Mouse (Mus musculus) regulatory T cell (primary cell): ENCODE results near the gene Gm20695.
"Not testable (repeated sequence)": the region's sequence is repeated elsewhere in the genome, so short reads cannot be mapped to it uniquely, and the experiment has no call there.

Experiments
- in situ Hi-C: fragments of 300-600 bp; cut with MboI, MseI; formaldehyde crosslinking; loops from one replicate; pipeline ENCODE4 v1.15.1; 2025; ENCODE audit warnings: high pct_unique_total_duplicates

Gene Gm20695

GRCm38 (mm10) chr16:3884201-3885064 lies at the start of gene Gm20695, which contains the start of gene Zfp597:
Gm20695 (plus strand) TSS chr16:3884648.
Zfp597 (minus strand) TSS chr16:3884561.
- in situ Hi-C loops: no loop called here

- in situ Hi-C loops: no loop called here
Measured at GRCm38 (mm10) chr16:3835461-3835860, 49.0 kb upstream of the Gm20695 start.

DNA sequence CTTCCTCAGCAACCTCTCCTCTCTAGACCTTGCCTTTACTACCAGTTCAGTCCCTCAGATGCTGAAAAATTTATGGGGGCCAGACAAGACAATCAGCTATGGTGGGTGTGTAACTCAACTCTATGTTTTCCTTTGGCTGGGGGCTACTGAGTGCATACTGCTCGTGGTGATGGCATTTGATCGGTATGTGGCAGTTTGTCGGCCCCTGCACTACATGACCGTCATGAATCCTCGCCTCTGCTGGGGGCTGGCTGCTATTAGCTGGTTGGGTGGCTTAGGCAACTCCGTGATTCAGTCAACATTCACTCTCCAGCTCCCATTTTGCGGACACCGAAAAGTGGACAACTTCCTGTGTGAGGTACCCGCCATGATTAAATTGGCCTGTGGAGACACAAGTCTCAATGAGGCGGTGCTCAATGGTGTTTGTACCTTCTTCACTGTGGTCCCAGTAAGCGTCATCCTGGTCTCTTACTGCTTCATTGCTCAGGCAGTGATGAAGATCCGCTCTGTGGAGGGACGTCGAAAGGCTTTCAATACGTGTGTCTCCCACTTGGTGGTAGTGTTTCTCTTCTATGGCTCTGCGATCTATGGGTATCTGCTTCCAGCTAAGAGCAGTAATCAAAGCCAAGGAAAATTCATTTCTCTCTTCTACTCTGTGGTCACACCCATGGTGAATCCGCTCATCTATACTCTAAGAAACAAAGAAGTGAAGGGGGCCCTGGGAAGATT lies 45.1 kb upstream of the Gm20695 start:
- in situ Hi-C loops: no loop called here

DNA sequence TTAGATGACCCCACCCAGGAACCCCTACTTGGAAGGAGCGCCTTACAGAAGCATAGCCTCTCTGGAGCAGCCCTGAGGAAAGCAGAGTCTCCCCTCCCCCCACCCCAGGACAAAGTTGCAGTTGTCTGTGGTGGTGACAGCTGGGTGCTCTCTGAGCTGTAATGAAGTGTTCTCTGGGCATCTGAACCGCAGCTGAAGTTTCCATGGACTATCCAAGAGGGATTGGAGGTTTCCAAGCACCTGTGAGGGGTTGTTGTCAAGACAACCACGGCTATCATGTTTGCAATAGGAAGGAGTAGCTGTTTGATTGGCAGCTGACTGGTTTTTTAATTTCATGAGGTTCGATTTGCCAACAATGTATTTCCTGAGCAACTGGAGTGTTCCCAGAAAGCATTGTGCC lies 41.5 kb upstream of the Gm20695 start:
- in situ Hi-C loops: no loop called here

DNA sequence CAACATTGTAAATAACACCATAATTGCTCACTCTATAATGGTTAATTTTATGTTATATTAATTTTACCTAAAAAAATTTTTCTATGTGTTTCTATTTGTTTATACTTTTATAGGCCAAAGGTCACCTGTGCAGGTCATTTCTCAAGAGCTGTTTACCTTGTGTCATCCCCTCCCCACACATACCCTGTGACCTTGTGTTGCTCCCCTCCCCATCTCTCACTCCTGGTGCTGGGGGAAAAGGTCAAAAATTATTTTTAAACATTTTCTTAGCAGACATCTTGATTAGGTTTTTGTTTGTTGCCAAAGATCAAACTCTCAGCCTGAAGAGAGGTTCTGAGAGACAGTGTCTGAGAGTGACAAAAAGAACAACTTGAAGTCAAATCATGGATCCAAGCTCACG lies 40.7 kb upstream of the Gm20695 start:
- in situ Hi-C loops: no loop called here

DNA sequence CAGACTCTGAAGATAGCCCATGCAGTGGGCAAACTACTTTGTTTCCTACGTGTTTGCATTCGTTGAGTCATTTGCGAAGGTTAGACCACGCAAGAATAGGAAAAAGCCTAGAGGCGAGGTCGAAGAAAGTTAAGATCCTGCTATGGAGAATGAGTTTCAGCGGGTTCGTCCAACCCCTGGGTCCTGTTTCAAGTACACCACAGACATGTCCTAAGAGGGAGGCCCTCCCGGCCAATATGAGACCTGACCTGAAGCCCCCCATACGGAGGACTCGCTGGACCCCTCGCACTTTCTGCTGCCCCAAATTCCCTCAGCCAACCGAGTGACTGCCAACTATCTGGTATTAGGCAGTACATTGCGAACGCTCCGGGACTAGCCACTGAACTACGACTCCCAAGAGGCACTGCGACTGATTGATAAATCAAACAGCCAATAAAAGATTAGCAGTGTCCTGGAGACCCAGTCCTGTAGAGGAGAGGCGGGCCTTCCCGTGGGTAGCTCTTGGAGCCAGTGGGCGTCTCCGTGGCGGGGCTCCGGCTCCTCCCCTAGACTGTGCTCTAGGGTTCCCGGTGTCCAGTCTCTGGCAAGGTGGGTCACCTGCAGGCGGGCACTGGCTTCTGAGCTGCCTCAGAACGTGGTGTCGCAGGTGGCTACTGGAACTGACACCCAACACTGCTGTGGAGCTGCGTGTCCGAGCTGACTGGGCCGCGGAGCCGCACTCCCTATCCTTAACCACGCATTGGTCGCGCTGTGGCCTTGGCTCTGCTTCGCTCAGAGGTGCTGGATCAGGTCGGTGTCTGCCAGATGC lies 37.5 kb upstream of the Gm20695 start, which contains the start of gene Zfp174:
Gene Zfp174, plus strand, starts transcription at position 558 of the 808 bp plus-strand sequence.
- in situ Hi-C loops: loop anchor here (5.0 kb wide), 1 partner anchor 105 kb away; the partner anchor contains the start of gene Zfp263

GRCm38 (mm10) chr16:3847871-3848270 lies 36.6 kb upstream of the Gm20695 start:
- in situ Hi-C loops: loop anchor here (5.0 kb wide), 1 partner anchor 106 kb away; the partner anchor contains the start of gene Zfp263

- in situ Hi-C loops: loop anchor here (5.0 kb wide), 1 partner anchor 106 kb away; the partner anchor contains the start of gene Zfp263
Measured at GRCm38 (mm10) chr16:3848416-3848815, 36.0 kb upstream of the Gm20695 start.

GRCm38 (mm10) chr16:3851301-3851700 lies 33.1 kb upstream of the Gm20695 start:
- in situ Hi-C loops: not testable (repeated sequence)

GRCm38 (mm10) chr16:3852586-3852985 lies 31.9 kb upstream of the Gm20695 start:
- in situ Hi-C loops: no loop called here

- in situ Hi-C loops: no loop called here
Measured at GRCm38 (mm10) chr16:3854437-3855182, 29.8 kb upstream of the Gm20695 start.

DNA sequence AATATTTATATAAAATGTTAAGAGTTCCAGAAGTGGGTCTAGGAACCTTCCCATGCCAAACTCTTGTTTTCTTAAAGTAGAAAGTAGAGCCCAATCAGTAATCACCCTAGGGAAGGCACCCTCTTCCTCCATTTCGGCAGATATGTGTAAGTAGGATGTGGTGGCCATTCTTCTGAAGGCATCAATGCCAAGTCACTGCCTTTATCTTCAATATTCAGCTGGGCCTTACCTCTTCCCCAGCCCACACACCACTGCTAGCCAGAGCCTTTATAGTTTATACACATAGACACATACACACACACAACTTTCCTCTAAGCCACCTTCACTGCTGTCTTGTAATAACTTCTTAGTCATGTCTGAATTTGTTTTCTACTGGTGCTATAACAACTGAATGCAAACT lies 28.7 kb upstream of the Gm20695 start:
- in situ Hi-C loops: no loop called here

GRCm38 (mm10) chr16:3859254-3859653 lies 25.2 kb upstream of the Gm20695 start:
- in situ Hi-C loops: no loop called here

GRCm38 (mm10) chr16:3871815-3872214 lies 12.6 kb upstream of the Gm20695 start:
- in situ Hi-C loops: no loop called here

DNA sequence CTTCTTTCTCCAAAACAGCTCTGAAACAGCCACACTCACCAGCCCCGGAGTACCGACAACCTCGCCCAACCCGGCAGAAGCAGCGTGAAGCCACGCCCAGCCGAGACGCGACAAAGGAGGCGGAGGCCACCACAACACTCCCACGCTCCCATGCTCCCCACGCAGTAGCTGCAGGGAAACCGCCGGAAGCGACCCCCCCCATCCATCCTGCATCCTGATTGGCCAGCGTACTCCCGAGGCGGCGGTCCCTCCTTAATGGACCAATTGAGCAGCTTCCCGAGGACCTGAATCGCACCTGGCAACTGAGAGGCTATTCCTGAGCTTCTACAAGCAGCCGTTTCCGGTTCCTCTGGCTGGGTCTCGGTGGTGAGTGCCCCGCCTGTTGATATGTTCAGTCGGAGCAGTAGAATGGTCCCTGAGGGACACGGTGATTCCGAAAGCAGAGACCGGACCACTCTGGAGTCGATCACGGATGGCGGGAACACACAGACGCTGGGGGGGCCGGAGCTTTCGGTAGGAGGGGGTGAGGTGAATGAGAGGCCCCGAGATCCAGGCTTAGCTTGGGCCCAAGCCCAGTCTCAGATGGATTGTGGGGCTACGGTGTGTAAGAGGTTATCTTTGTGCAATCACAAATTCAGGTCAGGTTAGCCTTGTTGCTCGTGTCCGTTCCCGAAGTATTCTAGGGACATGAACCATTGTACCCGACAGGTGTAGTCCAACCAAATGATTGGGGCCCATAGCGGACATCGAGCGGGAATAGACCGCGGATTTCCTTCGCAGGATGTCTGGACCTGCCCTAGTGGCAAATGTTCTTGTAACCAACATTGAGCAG lies 12.0 kb upstream of the Gm20695 start, which contains the start of gene Naa60:
Gene Naa60, plus strand, starts transcription at position 160 of the 832 bp plus-strand sequence.
- in situ Hi-C loops: no loop called here

DNA sequence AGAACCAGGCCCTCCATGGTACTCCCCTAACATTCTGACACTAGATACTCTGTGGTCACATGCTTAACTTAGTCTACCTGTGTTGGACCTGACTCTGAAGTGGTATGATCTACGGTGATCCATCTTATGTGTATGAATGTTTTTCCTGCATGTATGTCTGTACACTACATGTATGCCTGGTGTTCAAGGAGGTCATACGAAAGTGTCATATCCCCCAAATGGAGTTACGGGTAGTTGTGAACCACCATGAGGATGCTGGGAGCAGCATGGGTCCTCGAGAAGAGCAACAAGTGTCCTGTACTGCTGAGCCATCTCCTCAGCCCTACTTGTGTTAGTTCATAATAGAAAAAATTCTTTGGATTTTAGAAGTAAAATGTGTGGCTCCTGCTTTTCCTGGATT lies 8.1 kb upstream of the Gm20695 start:
- in situ Hi-C loops: no loop called here

DNA sequence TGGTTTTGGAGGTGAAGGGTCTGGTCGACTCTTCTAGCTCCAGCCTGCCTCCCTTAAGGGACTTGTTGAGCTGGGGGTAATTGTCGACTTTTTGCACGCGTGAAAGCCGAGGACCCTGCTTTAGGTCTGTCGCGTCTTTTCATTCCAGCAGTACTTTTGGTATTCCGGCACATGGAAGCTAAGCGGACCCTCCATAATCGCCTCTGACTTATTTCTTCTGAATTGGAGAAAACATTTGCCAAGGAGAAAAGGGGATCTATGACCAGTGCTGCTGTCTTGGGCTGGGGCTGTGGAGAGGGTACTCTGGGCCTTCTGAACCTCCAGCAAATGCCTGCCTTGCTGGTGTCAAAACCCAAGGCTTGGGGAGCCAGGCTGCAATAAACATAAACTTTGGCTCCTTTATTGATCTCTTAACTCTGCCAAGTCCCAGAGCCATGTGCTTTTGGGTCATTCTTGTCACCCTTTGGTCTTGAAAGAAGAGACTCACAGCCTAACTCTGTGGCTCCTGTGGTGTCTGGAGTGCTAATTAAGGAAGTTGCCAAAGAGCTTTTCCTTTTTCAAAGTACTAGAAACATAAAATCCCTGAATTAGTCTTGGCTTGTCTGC lies 720 bp downstream of the Gm20695 start:
- in situ Hi-C loops: no loop called here

- in situ Hi-C loops: no loop called here
Measured at GRCm38 (mm10) chr16:3891621-3892295, 7.3 kb downstream of the Gm20695 start.

- in situ Hi-C loops: no loop called here
Measured at GRCm38 (mm10) chr16:3893739-3894138, 9.3 kb downstream of the Gm20695 start.
